Mouse (Mus musculus) spleen, adult 2 months (tissue): ENCODE results near the gene Gm20518. TPM values are rescaled to one million over a fixed set of nuclear protein-coding genes. Genes with fewer than 3 reads are reported as not detected.
A peak's percentile ranks its signal among the peaks of the same experiment; 100 is the strongest.

Experiments
- DNase-seq, 2 experiments: peaks; one replicate each; pipeline versions ENCODE4 v3.0.0 to v3.0.0-alpha.2; 2012 to 2021; ENCODE audit warnings: low spot score in 2 of 2, low read depth in 1 of 2
- H3K27ac ChIP-seq: fragments of 200-500 bp; 2 replicates; pipeline ENCODE4 v1.5.1; 2012; ENCODE audit warnings: low read length, inconsistent platforms; ENCODE audit not compliant: insufficient read depth
- H3K27me3 ChIP-seq: fragments of 200-500 bp; 2 replicates; pipeline ENCODE4 v1.6.1; 2012; ENCODE audit warnings: mild to moderate bottlenecking, moderate library complexity, low read length, inconsistent platforms; ENCODE audit not compliant: control insufficient read depth, insufficient read depth
- H3K36me3 ChIP-seq: fragments of 200-500 bp; 2 replicates; pipeline ENCODE4 v1.6.1; 2012; ENCODE audit warnings: mild to moderate bottlenecking, low read length, inconsistent platforms; ENCODE audit not compliant: control insufficient read depth, insufficient read depth
- H3K4me1 ChIP-seq: fragments of 200-500 bp; 2 replicates; pipeline ENCODE4 v1.6.1; 2011; ENCODE audit warnings: inconsistent platforms; ENCODE audit not compliant: control insufficient read depth, insufficient read depth, insufficient read length
- H3K4me3 ChIP-seq: fragments of 200-500 bp; 2 replicates; pipeline ENCODE4 v1.5.1; 2011; ENCODE audit warnings: mild to moderate bottlenecking, inconsistent platforms; ENCODE audit not compliant: insufficient read depth, insufficient read length; ENCODE audit errors: extremely low read depth
- CTCF ChIP-seq: fragments of 200-500 bp; IDR thresholded peaks from 2 replicates; pipeline ENCODE4 v1.5.1; 2011; ENCODE audit warnings: mild to moderate bottlenecking, inconsistent platforms; ENCODE audit not compliant: insufficient read depth, insufficient read length, insufficient replicate concordance; ENCODE audit errors: extremely low read depth
- POLR2A ChIP-seq: fragments of 200-500 bp; IDR thresholded peaks from 2 replicates; pipeline ENCODE4 v1.6.1; 2011; ENCODE audit warnings: low read depth, low read length, inconsistent platforms
- whole genome bisulfite sequencing: fragments of 180-500 bp; shearing (Covaris S2); methylation state at CpG from one replicate; pipeline ENCODE4 v1.1.7; 2018; 5-methylcytosine and 5-hydroxymethylcytosine counted together
- polyA plus RNA-seq: library from polyadenylated mRNA; depleted of rRNA; stranded (reverse); fragments of >200 nt; gene quantifications from 2 replicates; pipeline ENCODE4 v1.2.3, GENCODE M21; 2012

The Gm20518 gene
- polyA plus RNA-seq, 1 experiment, result 1.4 TPM

DNA sequence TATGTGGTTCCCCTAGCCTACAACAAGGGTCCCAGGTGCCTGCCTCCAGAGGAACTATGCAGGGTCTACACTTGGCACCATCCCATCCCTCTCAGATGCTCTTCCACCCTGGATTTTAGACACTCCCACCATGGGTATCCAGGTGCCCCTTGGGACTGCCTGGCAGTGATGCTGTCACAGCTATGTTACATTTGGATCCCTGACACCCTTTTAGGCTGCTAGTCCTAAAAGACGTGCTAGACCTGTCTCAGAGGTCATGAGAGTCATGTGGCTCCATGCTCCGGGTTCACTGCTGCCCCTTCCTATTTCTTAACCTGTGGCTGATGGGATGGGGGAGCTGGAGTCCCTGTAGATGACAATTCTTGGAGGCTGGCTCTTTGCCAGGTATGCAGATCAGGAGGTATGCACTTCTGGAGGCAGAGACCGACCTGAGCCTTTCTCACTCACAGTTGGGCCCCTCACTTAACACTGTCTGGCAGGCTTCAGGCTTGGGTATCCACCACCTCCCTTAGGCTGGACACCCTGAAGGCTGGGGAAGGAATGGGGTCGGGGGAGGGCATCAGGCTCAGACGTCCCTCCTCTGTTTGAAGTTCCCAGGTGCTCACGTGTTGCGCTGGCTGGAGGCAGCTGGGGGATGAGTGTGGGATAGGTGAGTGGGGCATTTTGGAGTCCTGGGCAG lies 89.6 kb downstream of the Gm20518 start:
- DNase-seq, result no peak
- Histone ChIP-seq H3K27ac (no peak overlapping the region), H3K4me1 (peaks cover 28% of the 10 kb centered on the region), H3K36me3 (no peaks in the 10 kb centered on the region), H3K4me3 (no peak overlapping the region), H3K27me3 (peaks cover 47% of the 10 kb centered on the region)
- TF ChIP-seq CTCF (no peak), POLR2A (no peak)
- WGBS, result 24% methylated on average over 7 of the region's 7 CpGs

- Histone ChIP-seq H3K36me3 (no peaks in the 10 kb centered on the region), H3K4me1 (peaks cover 22% of the 10 kb centered on the region), H3K27me3 (peaks cover 41% of the 10 kb centered on the region), H3K4me3 (no peak overlapping the region), H3K27ac (no peak overlapping the region)
- TF ChIP-seq POLR2A (no peak), CTCF (no peak)
- DNase-seq, result no peak
These were observed 91.9 kb downstream of the Gm20518 start for GRCm38 (mm10) chr16:17799584-17799983.

GRCm38 (mm10) chr16:17798321-17799180 lies 92.9 kb downstream of the Gm20518 start:
- Histone ChIP-seq H3K27ac (peak overlapping the region; percentile 6; the same call in 1 of the 2 replicates), H3K27me3 (peaks cover 32% of the 10 kb centered on the region), H3K36me3 (no peaks in the 10 kb centered on the region), H3K4me3 (peak overlapping the region; percentile 15; the same call in 1 of the 2 replicates), H3K4me1 (peaks cover 16% of the 10 kb centered on the region)
- no peak for TF ChIP-seq CTCF
- no peak for TF ChIP-seq POLR2A
- 15% methylated on average over 33 of the region's 45 CpGs for WGBS
- no peak for DNase-seq

GRCm38 (mm10) chr16:17797812-17798311 lies 93.6 kb downstream of the Gm20518 start:
- Histone ChIP-seq H3K4me3 (peak overlapping the region; percentile 39; the same call in 1 of the 2 replicates), H3K36me3 (no peaks in the 10 kb centered on the region), H3K4me1 (peaks cover 9% of the 10 kb centered on the region; the same call in 1 of the 2 replicates), H3K27ac (peak overlapping the region; percentile 6), H3K27me3 (peaks cover 26% of the 10 kb centered on the region)
- TF ChIP-seq POLR2A (no peak), CTCF (no peak)
- DNase-seq, result no peak
- WGBS, result 15% methylated on average over 29 of the region's 29 CpGs

DNA sequence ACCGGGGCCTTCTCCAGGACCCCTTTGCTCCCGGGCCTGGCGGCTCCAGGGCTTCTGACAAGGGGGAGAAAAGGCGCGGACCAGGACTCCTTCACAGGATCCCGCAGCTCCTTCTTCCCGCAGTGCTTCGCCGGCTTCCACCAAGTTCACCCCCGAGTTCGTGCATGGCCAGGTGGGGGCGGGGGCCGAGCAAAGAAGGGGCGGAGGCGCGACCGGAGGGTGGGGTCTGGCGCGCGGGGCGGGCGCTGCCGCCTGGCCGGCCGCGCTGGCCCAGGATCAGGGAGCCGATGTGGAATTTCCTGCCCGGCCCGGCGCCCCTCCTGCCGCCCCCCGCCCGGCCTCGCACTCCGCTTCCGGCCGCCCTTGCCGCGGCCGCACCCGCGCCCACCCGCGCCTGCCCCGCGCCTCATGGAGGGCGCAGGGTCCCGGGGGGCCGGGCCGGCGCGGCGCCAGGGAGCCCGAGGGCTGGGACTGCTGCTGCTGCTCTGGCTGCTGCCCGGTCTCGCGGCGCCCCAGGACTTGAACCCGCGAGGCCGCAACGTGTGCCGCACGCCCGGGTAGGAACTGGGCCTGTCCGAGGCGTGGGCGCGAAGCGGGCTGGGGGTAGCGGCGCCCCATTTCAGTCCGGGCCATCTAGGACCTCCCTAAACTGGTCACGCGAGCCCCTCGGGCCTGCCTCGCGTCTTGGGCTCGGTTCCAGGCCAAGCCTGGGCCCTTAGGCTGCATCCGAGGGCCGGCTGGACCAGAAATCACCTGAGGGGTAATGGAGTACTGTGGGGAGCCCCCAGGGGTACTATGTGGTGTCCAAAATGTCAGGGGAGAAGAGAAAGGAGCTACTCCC lies 94.3 kb downstream of the Gm20518 start, which contains the start of gene Scarf2:
Gene Scarf2, plus strand, starts transcription at position 312 of the 841 bp plus-strand sequence.
- Histone ChIP-seq H3K27me3 (peaks cover 26% of the 10 kb centered on the region), H3K36me3 (no peaks in the 10 kb centered on the region), H3K4me1 (peaks cover 6% of the 10 kb centered on the region; the same call in 1 of the 2 replicates), H3K27ac (peak within 1 kb of the TSS; percentile 6), H3K4me3 (peak within 1 kb of the TSS; percentile 39; the same call in 1 of the 2 replicates)
- no peak for DNase-seq
- no peak for TF ChIP-seq POLR2A
- no peak for TF ChIP-seq CTCF
- WGBS, result 5% methylated on average over 63 of the region's 81 CpGs

DNA sequence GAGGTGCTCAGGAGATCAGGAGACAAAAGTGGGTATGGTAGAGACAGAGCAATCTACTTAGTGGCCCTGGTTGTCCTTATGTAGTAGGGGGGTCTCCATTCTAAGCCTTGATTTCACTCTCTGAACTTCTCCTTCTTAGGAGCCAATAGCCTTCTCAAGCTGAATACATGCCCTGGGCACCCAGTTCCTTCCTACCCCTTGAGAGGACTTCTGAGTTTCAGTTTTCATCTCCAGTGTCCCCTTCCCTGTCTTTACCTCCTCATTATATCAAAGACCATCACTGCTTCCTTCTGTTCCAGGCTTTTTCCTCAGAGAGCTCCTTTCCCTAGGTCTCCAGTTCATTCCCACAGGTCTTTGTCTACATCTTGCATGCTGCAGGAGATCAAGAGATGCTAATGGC lies 95.0 kb downstream of the Gm20518 start:
- TF ChIP-seq POLR2A (no peak), CTCF (no peak)
- Histone ChIP-seq H3K4me3 (no peak overlapping the region), H3K36me3 (no peaks in the 10 kb centered on the region), H3K27me3 (peaks cover 23% of the 10 kb centered on the region), H3K27ac (no peak overlapping the region), H3K4me1 (peaks cover 6% of the 10 kb centered on the region; the same call in 1 of the 2 replicates)
- DNase-seq, result no peak
